13 mouse cellular contexts compared by ENCODE assay signal in the genomic region with DNA sequence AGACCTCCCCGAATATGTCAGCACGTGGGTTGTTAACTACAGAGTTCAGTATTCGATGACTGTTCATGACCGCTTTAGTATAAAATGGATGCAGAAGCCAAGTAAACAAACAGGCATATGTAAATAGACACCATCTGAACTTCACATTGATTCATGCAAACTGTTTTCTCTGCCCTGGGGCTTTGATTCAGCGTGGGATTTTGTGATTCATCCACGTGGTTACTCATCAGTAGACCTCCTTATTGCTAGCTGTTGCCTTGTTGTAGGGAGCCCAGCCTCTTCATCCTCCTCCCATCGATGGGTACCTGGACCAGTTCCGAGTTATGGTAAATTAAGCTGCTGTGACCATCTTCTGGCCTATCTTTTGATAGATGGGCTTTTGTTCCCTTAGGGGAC.
"Had no signal": no experiment of that assay in that cellular context is flagged by ENCODE, and none has a peak within 500 bp of the region (broad histone marks: within the 10 kb centered on the region; RNA-seq: fewer than 3 reads in every experiment).

No protein-coding gene starts in this region.

- DNase-seq: liver, embryonic 13.5 days; lung, adult 18-20 months; lung, embryonic 14.5 days; lung, postnatal 10 days; right cerebral cortex, postnatal 25 days; thymus, postnatal 4 days had no signal

- H3K4me2 ChIP-seq: liver, embryonic 13.5 days; liver, embryonic 15.5 days; lung, embryonic 14.5 days; midbrain, embryonic 11.5 days; midbrain, embryonic 13.5 days; midbrain, embryonic 15.5 days; neural tube, embryonic 12.5 days; stomach, embryonic 15.5 days had no signal

- H3K9me3 ChIP-seq: liver, embryonic 13.5 days; liver, embryonic 15.5 days; midbrain, embryonic 13.5 days; midbrain, embryonic 15.5 days; neural tube, embryonic 12.5 days; stomach, embryonic 15.5 days had no signal

- H3K9ac ChIP-seq: liver, embryonic 13.5 days; liver, embryonic 15.5 days; lung, embryonic 14.5 days; midbrain, embryonic 13.5 days; midbrain, embryonic 15.5 days; neural tube, embryonic 12.5 days; stomach, embryonic 15.5 days had no signal

- H3K36me3 ChIP-seq: midbrain, embryonic 13.5 days; midbrain, embryonic 15.5 days; neural tube, embryonic 12.5 days; stomach, embryonic 15.5 days had no signal

- H3K27me3 ChIP-seq: liver, embryonic 13.5 days; liver, embryonic 15.5 days; midbrain, embryonic 13.5 days; midbrain, embryonic 15.5 days; neural tube, embryonic 12.5 days; stomach, embryonic 15.5 days had no signal

- H3K4me3 ChIP-seq: liver, embryonic 13.5 days; liver, embryonic 15.5 days; midbrain, embryonic 13.5 days; midbrain, embryonic 15.5 days; neural tube, embryonic 12.5 days; stomach, embryonic 15.5 days had no signal

- ATAC-seq: midbrain, embryonic 13.5 days; midbrain, embryonic 15.5 days had no signal

- H3K27ac ChIP-seq: liver, embryonic 13.5 days; liver, embryonic 15.5 days; midbrain, embryonic 13.5 days; midbrain, embryonic 15.5 days; neural tube, embryonic 12.5 days; stomach, embryonic 15.5 days; stomach, postnatal 0 days had no signal
